Mouse (Mus musculus): ENCODE measurements around the gene Fuk.

DNA sequence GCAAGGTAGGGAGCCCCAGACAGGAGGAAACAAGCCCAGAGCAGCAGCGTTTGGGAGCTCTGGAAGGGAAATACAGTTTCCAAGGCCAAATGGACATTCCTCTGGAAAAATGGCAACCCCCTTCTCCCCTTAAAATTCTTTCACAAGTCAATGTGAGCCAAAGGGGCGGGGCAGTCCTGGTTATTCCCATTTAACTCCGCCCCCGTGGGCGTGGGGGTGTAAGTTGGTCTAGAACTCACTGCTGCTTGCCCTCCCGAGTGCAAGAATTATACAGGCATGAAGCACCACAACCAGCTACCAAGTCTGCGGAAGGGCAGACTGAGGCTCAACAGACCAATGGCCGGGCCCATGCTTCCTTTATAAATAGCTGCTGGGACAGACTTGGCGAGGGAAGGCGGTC, 7.4 kb downstream of the Fuk start:
- no peak for TF ChIP-seq POLR2A (IDR thresholded peaks at IDR 0.05; ENCODE audit: borderline replicate concordance, extremely low read depth, insufficient read depth, insufficient read length, poor library complexity, severe bottlenecking)
- TF ChIP-seq CTCF (IDR thresholded peaks at IDR 0.05; ENCODE audit: borderline replicate concordance, extremely low read depth, insufficient read depth, insufficient read length) = no peak
